Mouse (Mus musculus): Measurements from ENCODE around the gene Gtpbp3. TPM values are rescaled to one million over a fixed set of nuclear protein-coding genes. Genes with fewer than 3 reads are reported as not detected.

Gene Gtpbp3
- 16.3 and 19.1 TPM in 2 replicates for polyA plus RNA-seq (2015; fragmentation: Nextera tagmentation; extraction: Ambion mirVana)

- ATAC-seq (ENCODE audit: borderline replicate concordance, extremely low read depth, low FRiP score, low TSS enrichment), result peak; percentile 51
- under 1% methylated on average over 33 of the region's 33 CpGs for WGBS
- Histone ChIP-seq H3K27ac (peak within 1 kb of the TSS; percentile 92), H3K9ac (peak within 1 kb of the TSS; percentile 80), H3K9me3 (no peaks in the 10 kb centered on the region), H3K4me3 (peak within 1 kb of the TSS; percentile 83), H3K36me3 (peaks cover 19% of the 10 kb centered on the region), H3K4me2 (peak within 1 kb of the TSS; percentile 98), H3K27me3 (no peaks in the 10 kb centered on the region), H3K4me1 (peaks cover 34% of the 10 kb centered on the region)
Measured at GRCm38 (mm10) chr8:71487691-71488445, at the start of gene Gtpbp3. Gene Gtpbp3, plus strand, starts transcription at chr8:71488103.

DNA sequence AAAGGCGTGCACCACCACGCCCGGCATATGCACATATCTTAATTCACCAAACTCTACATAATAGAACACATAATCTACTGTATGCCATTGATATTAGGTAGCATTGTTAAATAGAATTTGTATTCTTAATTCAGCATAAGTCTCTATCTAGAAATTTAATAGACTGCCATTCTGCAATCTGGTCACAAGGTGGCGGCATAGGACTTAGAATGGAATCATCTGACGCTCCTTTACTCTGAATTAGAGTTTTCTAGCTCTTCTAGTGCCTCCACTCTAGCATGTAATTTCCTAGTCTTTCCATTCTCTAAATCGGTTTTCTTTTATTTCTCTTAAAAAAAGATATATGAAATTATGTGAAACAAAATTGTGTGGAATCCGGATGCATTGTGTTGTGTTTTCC is 46.5 kb upstream of the Gtpbp3 start:
- WGBS, result under 1% methylated on average over 7 of the region's 7 CpGs
- Histone ChIP-seq H3K9ac (no peak overlapping the region), H3K9me3 (no peaks in the 10 kb centered on the region), H3K4me3 (no peak overlapping the region), H3K4me1 (no peaks in the 10 kb centered on the region), H3K27me3 (peaks cover 19% of the 10 kb centered on the region; the same call in 1 of the 2 replicates), H3K36me3 (no peaks in the 10 kb centered on the region), H3K4me2 (no peak overlapping the region), H3K27ac (no peak overlapping the region)
- no peak for ATAC-seq (ENCODE audit: borderline replicate concordance, extremely low read depth, low FRiP score, low TSS enrichment)

DNA sequence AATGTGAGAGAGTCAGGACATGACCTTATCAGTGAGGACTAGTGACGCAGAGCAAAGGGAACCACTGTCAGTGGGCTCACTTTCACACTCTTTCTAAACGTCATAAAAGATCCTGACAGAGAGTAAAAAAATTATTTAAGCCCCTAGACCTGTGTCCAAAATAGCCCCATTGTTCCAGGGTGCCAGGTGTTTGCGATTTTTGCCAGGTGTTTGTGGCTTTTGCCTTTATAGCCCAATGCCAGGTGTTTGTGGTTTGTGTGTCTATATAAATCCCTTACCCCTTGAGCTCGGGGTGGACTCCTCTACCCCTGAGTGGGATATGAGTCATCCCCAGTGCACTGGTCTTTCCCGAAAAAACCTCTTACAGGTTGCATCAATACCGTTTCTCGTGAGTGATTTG is 42.8 kb upstream of the Gtpbp3 start:
- peaks cover 19% of the 10 kb centered on the region; the same call in 1 of the 2 replicates for H3K27me3 ChIP-seq
- H3K36me3 ChIP-seq, result no peaks in the 10 kb centered on the region
- no peaks in the 10 kb centered on the region for H3K4me1 ChIP-seq
- no peak overlapping the region for H3K4me3 ChIP-seq
- H3K27ac ChIP-seq, result no peak overlapping the region
- H3K9ac ChIP-seq, result no peak overlapping the region
- no peak for ATAC-seq (ENCODE audit: borderline replicate concordance, extremely low read depth, low FRiP score, low TSS enrichment)
- H3K4me2 ChIP-seq, result no peak overlapping the region
- H3K9me3 ChIP-seq, result no peaks in the 10 kb centered on the region
- 71% methylated on average over 7 of the region's 7 CpGs for WGBS

- Histone ChIP-seq H3K4me1 (no peaks in the 10 kb centered on the region), H3K9me3 (no peaks in the 10 kb centered on the region), H3K9ac (no peak overlapping the region), H3K4me3 (no peak overlapping the region), H3K27ac (no peak overlapping the region), H3K4me2 (no peak overlapping the region), H3K36me3 (no peaks in the 10 kb centered on the region), H3K27me3 (no peaks in the 10 kb centered on the region)
- ATAC-seq (ENCODE audit: borderline replicate concordance, extremely low read depth, low FRiP score, low TSS enrichment), result no peak
- WGBS, result 60% methylated on average over 4 of the region's 4 CpGs
Measured at GRCm38 (mm10) chr8:71451337-71451736, 36.6 kb upstream of the Gtpbp3 start.

DNA sequence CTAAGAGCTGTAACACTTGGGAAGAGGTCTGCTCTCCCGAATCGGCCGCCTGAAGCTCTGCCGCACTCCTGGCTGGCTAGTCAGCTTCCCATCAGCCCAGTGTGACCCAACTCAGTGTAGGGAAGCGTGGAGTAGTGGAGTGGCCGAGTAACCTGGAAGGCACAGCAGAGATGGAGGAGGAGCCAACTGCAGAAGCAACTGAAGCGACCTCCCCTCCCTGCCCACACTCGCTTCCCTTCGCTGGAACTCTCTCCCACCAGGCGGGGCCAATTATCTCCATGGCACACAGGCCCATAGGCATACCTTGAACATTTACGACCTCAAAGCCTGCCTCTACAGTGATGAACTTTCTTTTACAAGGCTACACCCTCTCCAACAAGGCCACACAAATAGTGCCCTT is 36.1 kb upstream of the Gtpbp3 start:
- no peaks in the 10 kb centered on the region for H3K27me3 ChIP-seq
- ATAC-seq (ENCODE audit: borderline replicate concordance, extremely low read depth, low FRiP score, low TSS enrichment), result no peak
- H3K9ac ChIP-seq, result no peak overlapping the region
- H3K36me3 ChIP-seq, result no peaks in the 10 kb centered on the region
- 42% methylated on average over 11 of the region's 11 CpGs for WGBS
- no peak overlapping the region for H3K27ac ChIP-seq
- no peaks in the 10 kb centered on the region for H3K9me3 ChIP-seq
- H3K4me3 ChIP-seq, result no peak overlapping the region
- no peak overlapping the region for H3K4me2 ChIP-seq
- no peaks in the 10 kb centered on the region for H3K4me1 ChIP-seq

- Histone ChIP-seq H3K4me1 (0 out of 2 replicates have a peak, but pooled peaks cover 3% of the 10 kb centered on the region), H3K36me3 (peaks cover 1% of the 10 kb centered on the region; the same call in 1 of the 2 replicates), H3K4me2 (no peak overlapping the region), H3K27me3 (no peaks in the 10 kb centered on the region), H3K9me3 (no peaks in the 10 kb centered on the region), H3K27ac (no peak overlapping the region), H3K9ac (no peak overlapping the region), H3K4me3 (no peak overlapping the region)
- ATAC-seq (ENCODE audit: borderline replicate concordance, extremely low read depth, low FRiP score, low TSS enrichment), result no peak
- 61% methylated on average over 2 of the region's 2 CpGs for WGBS
Measured at GRCm38 (mm10) chr8:71452669-71453068, 35.2 kb upstream of the Gtpbp3 start.

DNA sequence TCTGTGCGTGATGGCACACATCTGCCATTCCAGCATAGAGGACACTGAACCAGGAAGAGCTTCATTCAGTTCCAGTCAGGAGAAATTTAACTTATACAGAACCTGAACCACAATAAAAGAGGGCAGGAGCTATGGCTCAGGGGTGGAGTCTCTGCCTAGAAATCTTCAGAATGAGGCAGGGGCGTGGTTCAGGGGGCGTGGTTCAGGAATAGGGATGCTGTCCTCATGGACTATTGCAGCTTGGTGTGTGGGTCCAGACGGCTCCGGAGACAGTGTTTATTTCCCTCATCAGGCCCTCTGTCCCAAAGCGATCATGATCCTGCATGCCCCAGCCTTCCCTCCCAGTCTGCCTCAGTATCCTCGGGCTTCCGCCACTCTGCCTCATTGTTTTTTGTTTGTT is 33.2 kb upstream of the Gtpbp3 start:
- H3K27me3 ChIP-seq, result no peaks in the 10 kb centered on the region
- H3K9ac ChIP-seq, result no peak overlapping the region
- no peak for ATAC-seq (ENCODE audit: borderline replicate concordance, extremely low read depth, low FRiP score, low TSS enrichment)
- H3K4me2 ChIP-seq, result no peak overlapping the region
- 0 out of 2 replicates have a peak, but pooled peaks cover 3% of the 10 kb centered on the region for H3K4me1 ChIP-seq
- no peaks in the 10 kb centered on the region for H3K9me3 ChIP-seq
- peaks cover 10% of the 10 kb centered on the region for H3K36me3 ChIP-seq
- H3K27ac ChIP-seq, result no peak overlapping the region
- no peak overlapping the region for H3K4me3 ChIP-seq
- 66% methylated on average over 8 of the region's 8 CpGs for WGBS

DNA sequence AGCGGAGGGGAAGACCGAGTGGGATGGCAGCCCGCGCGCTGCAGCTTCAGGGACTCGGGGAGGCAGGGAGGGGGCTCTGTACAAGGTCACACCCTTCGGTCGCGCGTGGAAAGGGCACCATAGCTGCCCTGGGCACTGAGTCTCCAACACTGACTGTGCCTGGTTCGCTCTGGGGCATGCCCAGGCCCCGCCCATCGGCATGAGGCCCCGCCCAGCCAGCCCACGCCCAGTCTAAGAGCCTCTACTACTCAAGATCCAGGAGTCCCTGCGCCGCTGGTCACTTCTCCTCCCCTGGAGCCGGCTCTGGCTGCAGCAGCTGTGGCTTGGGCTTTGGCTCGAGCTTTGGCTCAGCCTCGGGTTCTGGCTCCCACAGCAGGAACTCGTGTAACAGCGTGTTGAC is 31.0 kb upstream of the Gtpbp3 start:
- Histone ChIP-seq H3K9me3 (no peaks in the 10 kb centered on the region), H3K27me3 (no peaks in the 10 kb centered on the region), H3K4me3 (no peak overlapping the region), H3K36me3 (peaks cover 24% of the 10 kb centered on the region), H3K27ac (no peak overlapping the region), H3K9ac (no peak overlapping the region), H3K4me1 (peaks cover 3% of the 10 kb centered on the region; the same call in 1 of the 2 replicates), H3K4me2 (no peak overlapping the region)
- 35% methylated on average over 22 of the region's 22 CpGs for WGBS
- no peak for ATAC-seq (ENCODE audit: borderline replicate concordance, extremely low read depth, low FRiP score, low TSS enrichment)

GRCm38 (mm10) chr8:71457659-71458270 is 30.1 kb upstream of the Gtpbp3 start:
- H3K36me3 ChIP-seq, result peaks cover 24% of the 10 kb centered on the region
- no peak overlapping the region for H3K4me2 ChIP-seq
- no peak overlapping the region for H3K9ac ChIP-seq
- no peak for ATAC-seq (ENCODE audit: borderline replicate concordance, extremely low read depth, low FRiP score, low TSS enrichment)
- no peaks in the 10 kb centered on the region for H3K27me3 ChIP-seq
- H3K27ac ChIP-seq, result no peak overlapping the region
- no peak overlapping the region for H3K4me3 ChIP-seq
- peaks cover 11% of the 10 kb centered on the region; the same call in 1 of the 2 replicates for H3K4me1 ChIP-seq
- no peaks in the 10 kb centered on the region for H3K9me3 ChIP-seq
- 84% methylated on average over 20 of the region's 20 CpGs for WGBS

DNA sequence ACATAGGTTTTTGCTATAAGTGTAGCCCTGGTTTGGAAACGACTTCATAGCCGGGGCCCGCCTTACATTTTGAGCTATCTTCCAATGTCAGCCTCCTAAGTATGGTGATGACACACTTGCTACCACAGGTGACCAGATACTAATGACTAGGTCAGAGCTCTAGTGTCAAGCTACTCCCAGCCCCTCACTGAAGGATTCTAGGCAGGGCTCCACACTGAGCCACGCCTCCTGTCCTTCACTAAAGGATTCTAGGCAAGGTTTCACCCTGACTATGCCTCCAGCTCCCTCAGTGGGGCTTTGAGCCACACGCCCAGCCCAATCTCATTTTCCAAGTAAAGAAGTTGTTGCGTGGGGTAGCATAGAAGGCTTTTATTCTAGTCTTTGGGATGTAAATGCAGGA is 27.2 kb upstream of the Gtpbp3 start:
- Histone ChIP-seq H3K36me3 (peaks cover 24% of the 10 kb centered on the region), H3K9me3 (no peaks in the 10 kb centered on the region), H3K4me2 (no peak overlapping the region), H3K27ac (no peak overlapping the region), H3K4me1 (peaks cover 26% of the 10 kb centered on the region), H3K9ac (no peak overlapping the region), H3K4me3 (no peak overlapping the region), H3K27me3 (no peaks in the 10 kb centered on the region)
- WGBS, result 91% methylated on average over 6 of the region's 6 CpGs
- ATAC-seq (ENCODE audit: borderline replicate concordance, extremely low read depth, low FRiP score, low TSS enrichment), result no peak

- ATAC-seq (ENCODE audit: borderline replicate concordance, extremely low read depth, low FRiP score, low TSS enrichment), result no peak
- Histone ChIP-seq H3K36me3 (peaks cover 24% of the 10 kb centered on the region), H3K27me3 (no peaks in the 10 kb centered on the region), H3K9me3 (no peaks in the 10 kb centered on the region), H3K4me2 (no peak overlapping the region), H3K4me1 (peaks cover 32% of the 10 kb centered on the region), H3K4me3 (no peak overlapping the region), H3K27ac (no peak overlapping the region), H3K9ac (no peak overlapping the region)
- whole genome bisulfite sequencing, result 74% methylated on average over 46 of the region's 47 CpGs
Measured at GRCm38 (mm10) chr8:71461152-71461840, 26.6 kb upstream of the Gtpbp3 start.

GRCm38 (mm10) chr8:71462191-71462590 is 25.7 kb upstream of the Gtpbp3 start:
- H3K4me3 ChIP-seq, result peak overlapping the region; percentile 87
- H3K36me3 ChIP-seq, result peaks cover 24% of the 10 kb centered on the region
- ATAC-seq (ENCODE audit: borderline replicate concordance, extremely low read depth, low FRiP score, low TSS enrichment), result no peak
- 65% methylated on average over 4 of the region's 4 CpGs for whole genome bisulfite sequencing
- no peak overlapping the region for H3K27ac ChIP-seq
- H3K4me1 ChIP-seq, result peaks cover 31% of the 10 kb centered on the region
- H3K4me2 ChIP-seq, result peak overlapping the region; percentile 93; the same call in 1 of the 2 replicates
- H3K9ac ChIP-seq, result peak overlapping the region; percentile 74
- no peaks in the 10 kb centered on the region for H3K9me3 ChIP-seq
- H3K27me3 ChIP-seq, result no peaks in the 10 kb centered on the region
